Mouse (Mus musculus) retina, adult 2 months (tissue): Measurements from ENCODE around the gene 2310022B05Rik.

Experiments
- DNase-seq: peaks from one replicate; pipeline ENCODE4 v3.0.0-alpha.2; 2012; ENCODE audit warnings: low read depth, low spot score

Gene 2310022B05Rik

DNA sequence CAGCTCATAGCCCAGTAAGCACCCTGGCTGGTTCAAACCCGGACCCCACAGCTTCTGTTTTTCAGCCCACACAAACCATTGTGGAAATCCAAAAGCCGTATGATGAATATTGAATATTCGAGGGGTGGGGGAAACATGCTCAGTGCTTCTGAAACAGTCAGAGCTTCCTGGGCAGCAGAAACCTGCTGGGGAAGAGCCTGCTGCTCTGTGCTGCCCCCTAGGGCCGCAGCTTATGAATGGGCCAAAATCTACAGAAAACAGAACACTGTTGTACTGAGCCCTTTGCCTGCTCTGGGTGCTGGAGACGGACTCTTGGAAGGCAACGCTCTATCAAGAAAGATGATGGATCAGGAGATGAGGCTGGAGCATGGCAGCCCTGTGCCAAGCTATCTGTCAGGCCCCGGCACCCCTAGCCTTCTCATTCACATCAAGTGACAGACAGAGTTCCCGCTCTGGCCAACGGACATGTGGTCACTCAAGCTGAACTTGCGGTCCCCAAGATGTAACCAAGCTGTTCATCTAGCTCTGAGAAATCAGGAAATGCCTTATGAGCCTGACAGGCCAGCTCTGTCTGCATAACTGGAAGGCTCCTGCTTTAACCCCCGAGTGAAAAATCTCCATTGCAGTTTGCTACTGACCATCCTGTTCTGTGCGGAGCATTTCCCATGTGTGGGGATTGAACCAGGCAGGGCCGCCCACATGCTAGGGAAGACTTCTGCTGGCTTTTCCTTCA lies 54.8 kb downstream of the 2310022B05Rik start:
- DNase-seq, result no peak

GRCm38 (mm10) chr8:124604066-124604465 lies 59.1 kb downstream of the 2310022B05Rik start:
- no peak for DNase-seq

GRCm38 (mm10) chr8:124589393-124589792 lies 73.8 kb downstream of the 2310022B05Rik start:
- DNase-seq, result no peak

GRCm38 (mm10) chr8:124586556-124586955 lies 76.6 kb downstream of the 2310022B05Rik start:
- no peak for DNase-seq
